Mouse (Mus musculus) heart, embryonic 16.5 days (tissue): ENCODE results near the gene Tex38. TPM values are rescaled to one million over a fixed set of nuclear protein-coding genes. Genes with fewer than 3 reads are reported as not detected.

ENCODE experiments used
- ATAC-seq: fragments of 200-750 bp; cut with Nextera tagmentation; replicated peaks from 2 replicates; pipeline ENCODE4 v1.8.0; 2017; ENCODE audit warnings: moderate number of reproducible peaks; ENCODE audit not compliant: insufficient read depth, low FRiP score; ENCODE audit errors: extremely low read depth
- H3K27ac ChIP-seq: fragments of 300-500 bp; sonication (generic); 2 replicates; pipeline ENCODE4 v1.5.1; 2014; ENCODE audit warnings: mild to moderate bottlenecking, low read length, control low read depth, moderate library complexity
- H3K27me3 ChIP-seq: fragments of 300-500 bp; sonication (generic); 2 replicates; pipeline ENCODE4 v1.6.1; 2014; ENCODE audit warnings: low read length, mixed read lengths; ENCODE audit not compliant: control insufficient read depth, insufficient read depth
- H3K36me3 ChIP-seq: fragments of 300-500 bp; sonication (generic); 2 replicates; pipeline ENCODE4 v1.6.1; 2014; ENCODE audit not compliant: control insufficient read depth, insufficient read depth
- H3K4me1 ChIP-seq: fragments of 300-500 bp; sonication (generic); 2 replicates; pipeline ENCODE4 v1.6.1; 2014; ENCODE audit warnings: low read length, mixed read lengths; ENCODE audit not compliant: control insufficient read depth, insufficient read depth
- H3K4me2 ChIP-seq: fragments of 300-500 bp; sonication (generic); 2 replicates; pipeline ENCODE4 v1.6.1; 2014; ENCODE audit warnings: low read depth, mild to moderate bottlenecking, control low read depth, low read length
- H3K4me3 ChIP-seq: fragments of 300-500 bp; sonication (generic); 2 replicates; pipeline ENCODE4 v1.5.1; 2014; ENCODE audit warnings: mild to moderate bottlenecking, control low read depth, low read length
- H3K9ac ChIP-seq: fragments of 300-500 bp; sonication (generic); 2 replicates; pipeline ENCODE4 v1.6.1; 2014; ENCODE audit warnings: low read length, control low read depth
- H3K9me3 ChIP-seq: fragments of 300-500 bp; sonication (generic); replicated peaks from 2 replicates; pipeline ENCODE4 v1.6.1; 2016; ENCODE audit warnings: low read length; ENCODE audit not compliant: control insufficient read depth
- WGBS: fragments of 180-500 bp; shearing (Covaris S2); extraction: QIAGEN DNeasy Blood & Tissue Kit; methylation state at CpG from one replicate; pipeline ENCODE4 v1.1.7; 2014; 5-methylcytosine and 5-hydroxymethylcytosine counted together
- polyA plus RNA-seq: library from polyadenylated mRNA; unstranded; fragments of >200 nt; fragmentation: Nextera tagmentation; extraction: Ambion mirVana; gene quantifications from 2 replicates; pipeline ENCODE4 v1.2.1, GENCODE M21; 2015

Tex38 gene
- 0.19 TPM in 1 of 2 replicates, not detected in the other for polyA plus RNA-seq

GRCm38 (mm10) chr4:115780918-115781317 lies at the start of gene Tex38:
Gene Tex38, minus strand, starts transcription at chr4:115781018.
- peaks cover 2% of the 10 kb centered on the region; the same call in 1 of the 2 replicates for H3K36me3 ChIP-seq
- peaks cover 2% of the 10 kb centered on the region for H3K4me1 ChIP-seq
- no peak for ATAC-seq
- 64% methylated on average over 3 of the region's 3 CpGs for WGBS
- H3K4me3 ChIP-seq = no peak within 1 kb of the TSS
- no peak within 1 kb of the TSS for H3K4me2 ChIP-seq
- H3K9ac ChIP-seq = no peak within 1 kb of the TSS
- no peaks in the 10 kb centered on the region for H3K27me3 ChIP-seq
- H3K9me3 ChIP-seq = no peaks in the 10 kb centered on the region
- H3K27ac ChIP-seq = no peak within 1 kb of the TSS

GRCm38 (mm10) chr4:115830491-115830890 lies 49.7 kb upstream of the Tex38 start:
- Histone ChIP-seq H3K27ac (peak overlapping the region; percentile 18; the same call in 1 of the 2 replicates), H3K9me3 (no peaks in the 10 kb centered on the region), H3K9ac (no peak overlapping the region), H3K4me1 (0 out of 2 replicates have a peak, but pooled peaks cover 4% of the 10 kb centered on the region), H3K4me3 (no peak overlapping the region), H3K36me3 (peaks cover 12% of the 10 kb centered on the region), H3K4me2 (no peak overlapping the region), H3K27me3 (no peaks in the 10 kb centered on the region)
- 72% methylated on average over 5 of the region's 5 CpGs for WGBS
- ATAC-seq = no peak

GRCm38 (mm10) chr4:115828572-115828902 lies 47.7 kb upstream of the Tex38 start:
- Histone ChIP-seq H3K4me1 (peaks cover 16% of the 10 kb centered on the region), H3K9me3 (no peaks in the 10 kb centered on the region), H3K27me3 (no peaks in the 10 kb centered on the region), H3K4me3 (peak overlapping the region; percentile 83), H3K4me2 (peak overlapping the region; percentile 65), H3K36me3 (peaks cover 12% of the 10 kb centered on the region), H3K9ac (peak overlapping the region; percentile 87), H3K27ac (no peak overlapping the region)
- 8% methylated on average over 8 of the region's 8 CpGs for WGBS
- ATAC-seq = no peak

- Histone ChIP-seq H3K27ac (peak within 1 kb of the TSS; percentile 91), H3K9ac (peak within 1 kb of the TSS; percentile 87), H3K4me1 (peaks cover 19% of the 10 kb centered on the region), H3K4me3 (peak within 1 kb of the TSS; percentile 83), H3K36me3 (peaks cover 12% of the 10 kb centered on the region), H3K27me3 (no peaks in the 10 kb centered on the region), H3K4me2 (peak within 1 kb of the TSS; percentile 65), H3K9me3 (no peaks in the 10 kb centered on the region)
- WGBS = under 1% methylated on average over 57 of the region's 57 CpGs
- ATAC-seq = peak; percentile 90
Observed at GRCm38 (mm10) chr4:115827888-115828571, 47.2 kb upstream of the Tex38 start, which contains the start of gene Mob3c. Gene Mob3c, plus strand, starts transcription at chr4:115828092.

- H3K9ac ChIP-seq = peak overlapping the region; percentile 87
- H3K36me3 ChIP-seq = peaks cover 12% of the 10 kb centered on the region
- H3K4me1 ChIP-seq = peaks cover 20% of the 10 kb centered on the region
- ATAC-seq = no peak
- 3% methylated on average over 4 of the region's 4 CpGs for WGBS
- H3K27me3 ChIP-seq = no peaks in the 10 kb centered on the region
- H3K9me3 ChIP-seq = no peaks in the 10 kb centered on the region
- H3K27ac ChIP-seq = peak overlapping the region; percentile 91
- peak overlapping the region; percentile 65 for H3K4me2 ChIP-seq
- peak overlapping the region; percentile 83 for H3K4me3 ChIP-seq
Observed at GRCm38 (mm10) chr4:115827535-115827887, 46.7 kb upstream of the Tex38 start.

- no peak overlapping the region; the same call in 1 of the 2 replicates for H3K4me3 ChIP-seq
- no peak overlapping the region for H3K27ac ChIP-seq
- H3K36me3 ChIP-seq = peaks cover 10% of the 10 kb centered on the region
- no peak overlapping the region for H3K9ac ChIP-seq
- peaks cover 25% of the 10 kb centered on the region for H3K4me1 ChIP-seq
- WGBS = 67% methylated on average over 3 of the region's 3 CpGs
- no peaks in the 10 kb centered on the region for H3K27me3 ChIP-seq
- no peak for ATAC-seq
- peak overlapping the region; percentile 65 for H3K4me2 ChIP-seq
- no peaks in the 10 kb centered on the region for H3K9me3 ChIP-seq
Observed at GRCm38 (mm10) chr4:115827066-115827465, 46.2 kb upstream of the Tex38 start.

- no peak overlapping the region for H3K9ac ChIP-seq
- H3K4me1 ChIP-seq = peaks cover 36% of the 10 kb centered on the region
- WGBS = 68% methylated on average over 2 of the region's 2 CpGs
- ATAC-seq = no peak
- no peaks in the 10 kb centered on the region for H3K27me3 ChIP-seq
- H3K4me2 ChIP-seq = no peak overlapping the region
- H3K36me3 ChIP-seq = peaks cover under 1% of the 10 kb centered on the region
- H3K4me3 ChIP-seq = no peak overlapping the region
- no peaks in the 10 kb centered on the region for H3K9me3 ChIP-seq
- no peak overlapping the region for H3K27ac ChIP-seq
Observed at GRCm38 (mm10) chr4:115825271-115825670, 44.5 kb upstream of the Tex38 start.

GRCm38 (mm10) chr4:115824178-115824577 lies 43.4 kb upstream of the Tex38 start:
- Histone ChIP-seq H3K27me3 (no peaks in the 10 kb centered on the region), H3K36me3 (peaks cover 5% of the 10 kb centered on the region), H3K9ac (no peak overlapping the region), H3K27ac (peak overlapping the region; percentile 71), H3K4me1 (peaks cover 36% of the 10 kb centered on the region), H3K4me2 (no peak overlapping the region), H3K4me3 (no peak overlapping the region), H3K9me3 (no peaks in the 10 kb centered on the region)
- no peak for ATAC-seq
- WGBS = 54% methylated on average over 2 of the region's 2 CpGs

- peak overlapping the region; percentile 27; the same call in 1 of the 2 replicates for H3K27ac ChIP-seq
- ATAC-seq = peak; percentile 53; the same call in 1 of the 2 replicates
- WGBS = 18% methylated on average over 3 of the region's 3 CpGs
Observed at GRCm38 (mm10) chr4:115821928-115822327, 41.1 kb upstream of the Tex38 start.

More at GRCm38 (mm10) chr4:115821928-115822327, 41.1 kb upstream of the Tex38 start:
- Histone ChIP-seq H3K9me3 (no peaks in the 10 kb centered on the region), H3K27me3 (no peaks in the 10 kb centered on the region), H3K4me2 (no peak overlapping the region), H3K4me3 (no peak overlapping the region), H3K4me1 (peaks cover 31% of the 10 kb centered on the region), H3K36me3 (peaks cover 11% of the 10 kb centered on the region), H3K9ac (no peak overlapping the region)
